Mouse (Mus musculus): ENCODE results near the gene Fyco1.

GRCm38 (mm10) chr9:123828916-123829315 is 22.8 kb downstream of the Fyco1 start:
- TF ChIP-seq CTCF (IDR thresholded peaks at IDR 0.05; ENCODE audit: extremely low read depth, insufficient read depth, low read length) = no peak
- no peak for TF ChIP-seq POLR2A (IDR thresholded peaks at IDR 0.05; ENCODE audit: extremely low read depth, insufficient read depth, low read length)

All from cortical plate, adult 2 months (tissue).